Mouse (Mus musculus) bone marrow macrophage, adult 2 months (primary cell): ENCODE data around the gene Baz1a.
"Not testable (repeated sequence)": the region's sequence is repeated elsewhere in the genome, so short reads cannot be mapped to it uniquely, and the experiment has no call there.

Experiments used
- CTCF ChIP-seq: IDR thresholded peaks from 2 replicates; pipeline ENCODE4 v1.5.1; 2012; ENCODE audit warnings: low read depth, mild to moderate bottlenecking, low read length, moderate library complexity
- POLR2A ChIP-seq: IDR thresholded peaks from 2 replicates; pipeline ENCODE4 v1.6.1; 2012; ENCODE audit warnings: mild to moderate bottlenecking, low read depth, low read length, borderline replicate concordance

GRCm38 (mm10) chr12:54937581-54938343 is 76.4 kb downstream of the Baz1a start:
- TF ChIP-seq POLR2A, CTCF: not testable (repeated sequence)
